Mouse (Mus musculus): Measurements from ENCODE around the gene Gm3336. TPM values are rescaled to one million over a fixed set of nuclear protein-coding genes. Genes with fewer than 3 reads are reported as not detected.

The Gm3336 gene
- polyA plus RNA-seq, 1 experiment from 2014 or later, result not detected

GRCm38 (mm10) chr8:70737705-70738104, 19.4 kb downstream of the Gm3336 start:
- Histone ChIP-seq H3K36me3 (no peaks in the 10 kb centered on the region), H3K27ac (ENCODE audit: poor library complexity, severe bottlenecking) (no peak overlapping the region), H3K4me1 (replicated peaks) (peaks cover 20% of the 10 kb centered on the region), H3K27me3 (replicated peaks) (peaks cover 33% of the 10 kb centered on the region), H3K9ac (no peak overlapping the region), H3K4me3 (no peak overlapping the region), H3K4me2 (no peak overlapping the region), H3K9me3 (replicated peaks) (no peaks in the 10 kb centered on the region)
- no peak for ATAC-seq (ENCODE audit: insufficient number of reproducible peaks, low FRiP score)
- 63% methylated on average over 5 of the region's 5 CpGs for WGBS

DNA sequence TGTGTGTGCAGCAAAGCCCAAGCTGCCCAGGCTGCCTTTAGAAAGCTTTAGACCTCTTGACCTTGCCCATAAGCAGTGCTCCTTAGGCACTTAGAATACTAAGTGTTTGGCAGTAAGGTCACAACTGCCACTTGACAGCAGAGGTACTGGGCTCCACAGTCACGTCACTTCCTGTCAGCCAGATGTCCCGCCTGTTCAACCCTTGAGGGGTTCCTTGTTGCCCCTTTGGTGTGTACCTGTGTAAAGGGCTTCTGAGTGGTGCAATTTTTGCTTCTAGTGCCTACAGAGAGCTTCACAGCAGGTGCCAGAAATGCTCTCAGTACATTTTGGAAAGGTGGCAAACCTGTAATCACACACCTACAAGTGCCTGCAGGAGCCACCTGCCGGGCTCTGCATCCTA, 19.9 kb downstream of the Gm3336 start:
- Histone ChIP-seq H3K4me3 (no peak overlapping the region), H3K4me1 (replicated peaks) (peaks cover 25% of the 10 kb centered on the region), H3K9me3 (replicated peaks) (no peaks in the 10 kb centered on the region), H3K36me3 (no peaks in the 10 kb centered on the region), H3K4me2 (no peak overlapping the region), H3K27me3 (replicated peaks) (peaks cover 37% of the 10 kb centered on the region), H3K9ac (no peak overlapping the region), H3K27ac (ENCODE audit: poor library complexity, severe bottlenecking) (no peak overlapping the region)
- 50% methylated on average over 3 of the region's 3 CpGs for WGBS
- no peak for ATAC-seq (ENCODE audit: insufficient number of reproducible peaks, low FRiP score)

- no peak for ATAC-seq (ENCODE audit: insufficient number of reproducible peaks, low FRiP score)
- WGBS, result 42% methylated on average over 5 of the region's 5 CpGs
- no peaks in the 10 kb centered on the region for H3K9me3 ChIP-seq (replicated peaks)
- no peak overlapping the region for H3K4me2 ChIP-seq
- H3K9ac ChIP-seq, result no peak overlapping the region
- no peaks in the 10 kb centered on the region for H3K36me3 ChIP-seq
- H3K27me3 ChIP-seq (replicated peaks), result peaks cover 68% of the 10 kb centered on the region
- H3K27ac ChIP-seq (ENCODE audit: poor library complexity, severe bottlenecking), result no peak overlapping the region
- H3K4me3 ChIP-seq, result no peak overlapping the region
- peaks cover 33% of the 10 kb centered on the region for H3K4me1 ChIP-seq (replicated peaks)
Observed at GRCm38 (mm10) chr8:70741661-70742060, 23.3 kb downstream of the Gm3336 start.

DNA sequence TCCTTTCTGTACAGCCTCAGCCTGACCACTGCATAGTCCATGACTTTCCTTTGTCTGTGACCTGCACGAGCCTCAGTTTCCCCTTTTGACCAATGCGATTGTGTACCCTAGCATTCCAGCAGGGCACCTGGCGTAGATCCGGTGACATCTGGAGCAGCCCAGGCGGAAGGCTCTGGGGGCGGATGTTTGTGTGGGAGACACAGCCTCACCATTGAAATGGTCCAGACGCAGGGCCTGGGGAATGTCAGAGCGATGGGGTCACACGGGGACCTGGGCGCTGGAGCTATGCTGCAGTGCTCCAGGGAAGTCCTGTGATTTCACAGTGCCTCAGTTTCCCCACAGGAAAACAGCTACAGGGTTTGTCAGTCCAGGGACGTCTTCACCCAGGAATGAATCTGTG, 23.8 kb downstream of the Gm3336 start:
- no peak for ATAC-seq (ENCODE audit: insufficient number of reproducible peaks, low FRiP score)
- Histone ChIP-seq H3K4me1 (replicated peaks) (peaks cover 33% of the 10 kb centered on the region), H3K4me2 (0 out of 2 replicates have a peak overlapping the region, but pooled peaks have one; percentile 0), H3K9ac (no peak overlapping the region), H3K36me3 (no peaks in the 10 kb centered on the region), H3K27me3 (replicated peaks) (peaks cover 69% of the 10 kb centered on the region), H3K9me3 (replicated peaks) (no peaks in the 10 kb centered on the region), H3K27ac (ENCODE audit: poor library complexity, severe bottlenecking) (no peak overlapping the region), H3K4me3 (no peak overlapping the region)
- WGBS, result 28% methylated on average over 11 of the region's 11 CpGs

DNA sequence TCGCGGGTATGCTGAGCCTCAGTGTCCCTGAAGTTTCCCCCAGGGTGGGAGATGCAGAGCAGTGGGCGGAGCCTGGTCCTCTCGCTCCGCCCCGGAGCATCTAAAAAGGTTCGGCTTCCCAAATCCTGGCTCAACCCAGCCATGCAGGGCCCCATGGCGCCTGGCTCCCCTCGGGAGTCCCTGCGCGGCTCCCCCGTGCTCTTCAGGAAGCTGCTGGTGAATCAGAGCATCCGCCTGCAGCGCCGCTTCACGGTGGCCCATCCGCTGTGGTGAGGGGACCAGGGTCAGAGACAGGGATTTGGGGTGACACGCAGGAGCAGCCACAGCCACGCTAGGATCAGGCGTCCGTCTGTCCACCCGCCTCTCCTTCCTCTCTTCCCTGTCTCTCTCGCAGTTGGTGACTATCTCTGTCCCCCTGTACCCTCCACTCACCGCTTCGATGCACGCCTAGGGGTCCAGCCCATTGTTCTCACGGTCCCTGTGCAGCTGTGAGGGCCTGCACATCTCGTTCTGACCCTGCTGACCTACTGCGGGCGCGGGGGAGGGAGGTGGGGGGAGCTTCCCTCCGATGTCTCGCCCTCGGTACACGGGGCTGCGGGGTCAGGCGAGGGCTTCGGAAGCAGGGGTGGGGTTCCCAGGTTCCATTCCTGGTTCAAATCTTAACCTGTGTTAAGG, 24.8 kb downstream of the Gm3336 start:
- Histone ChIP-seq H3K9ac (no peak overlapping the region), H3K36me3 (no peaks in the 10 kb centered on the region), H3K4me1 (replicated peaks) (peaks cover 33% of the 10 kb centered on the region), H3K27ac (ENCODE audit: poor library complexity, severe bottlenecking) (no peak overlapping the region), H3K4me2 (peak overlapping the region; percentile 60), H3K27me3 (replicated peaks) (peaks cover 73% of the 10 kb centered on the region), H3K9me3 (replicated peaks) (no peaks in the 10 kb centered on the region), H3K4me3 (peak overlapping the region; percentile 17)
- no peak for ATAC-seq (ENCODE audit: insufficient number of reproducible peaks, low FRiP score)
- WGBS, result 3% methylated on average over 38 of the region's 38 CpGs

DNA sequence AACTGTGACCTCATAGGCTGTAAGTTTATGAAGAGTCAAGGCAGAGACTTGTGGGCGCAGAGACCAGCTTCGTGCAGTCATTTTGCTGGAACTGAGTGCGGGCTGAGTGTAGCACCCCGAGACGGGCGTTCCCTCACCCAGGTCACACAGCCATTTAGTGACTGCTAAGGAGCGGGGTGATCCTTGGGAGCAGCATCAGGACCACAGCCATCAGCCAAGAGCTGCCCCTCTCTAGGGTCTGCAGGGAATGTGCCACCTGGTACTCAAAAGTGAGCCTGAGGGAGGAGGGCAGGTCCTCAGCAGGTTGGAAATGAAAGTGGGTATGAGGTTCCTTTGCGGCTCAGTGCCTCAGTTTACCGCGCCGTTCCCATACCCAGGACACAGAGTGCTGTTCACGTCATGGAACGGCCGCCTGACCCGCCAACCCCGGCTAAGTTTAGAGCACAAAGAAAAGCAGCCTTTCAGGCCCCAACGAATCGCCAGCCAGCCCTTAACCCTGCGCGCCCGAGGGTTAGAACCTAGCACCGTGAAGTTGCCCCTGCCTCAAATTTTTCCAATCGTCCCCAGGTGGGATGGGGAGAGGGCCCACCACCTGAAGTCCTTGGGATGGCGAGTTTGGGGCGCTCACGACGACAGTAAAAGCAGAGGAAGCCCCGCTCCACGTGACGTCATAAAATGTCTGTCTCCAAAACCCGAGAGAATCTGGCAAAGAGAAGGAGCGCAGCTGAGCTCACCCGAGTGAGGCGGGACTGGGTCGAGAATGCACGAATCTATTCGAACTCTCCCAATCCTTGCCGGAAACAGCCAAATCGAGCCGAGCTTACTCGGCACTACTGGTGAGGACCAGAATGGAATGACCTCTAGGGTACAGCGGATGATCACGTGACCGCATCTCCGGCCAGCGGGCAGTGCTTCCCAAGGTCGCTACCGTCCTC, 25.6 kb downstream of the Gm3336 start:
- no peak overlapping the region for H3K27ac ChIP-seq (ENCODE audit: poor library complexity, severe bottlenecking)
- 5% methylated on average over 48 of the region's 48 CpGs for WGBS
- no peaks in the 10 kb centered on the region for H3K36me3 ChIP-seq
- peaks cover 33% of the 10 kb centered on the region for H3K4me1 ChIP-seq (replicated peaks)
- H3K9me3 ChIP-seq (replicated peaks), result no peaks in the 10 kb centered on the region
- no peak overlapping the region for H3K9ac ChIP-seq
- H3K4me2 ChIP-seq, result peak overlapping the region; percentile 60
- peaks cover 77% of the 10 kb centered on the region for H3K27me3 ChIP-seq (replicated peaks)
- H3K4me3 ChIP-seq, result peak overlapping the region; percentile 35
- ATAC-seq (ENCODE audit: insufficient number of reproducible peaks, low FRiP score), result no peak

- no peak overlapping the region for H3K9ac ChIP-seq
- H3K36me3 ChIP-seq, result no peaks in the 10 kb centered on the region
- H3K27ac ChIP-seq (ENCODE audit: poor library complexity, severe bottlenecking), result no peak overlapping the region
- 47% methylated on average over 11 of the region's 11 CpGs for WGBS
- H3K4me2 ChIP-seq, result no peak overlapping the region
- H3K27me3 ChIP-seq (replicated peaks), result peaks cover 86% of the 10 kb centered on the region
- H3K9me3 ChIP-seq (replicated peaks), result no peaks in the 10 kb centered on the region
- ATAC-seq (ENCODE audit: insufficient number of reproducible peaks, low FRiP score), result no peak
- peaks cover 33% of the 10 kb centered on the region for H3K4me1 ChIP-seq (replicated peaks)
- H3K4me3 ChIP-seq, result no peak overlapping the region
Observed at GRCm38 (mm10) chr8:70744806-70745205, 26.5 kb downstream of the Gm3336 start.

DNA sequence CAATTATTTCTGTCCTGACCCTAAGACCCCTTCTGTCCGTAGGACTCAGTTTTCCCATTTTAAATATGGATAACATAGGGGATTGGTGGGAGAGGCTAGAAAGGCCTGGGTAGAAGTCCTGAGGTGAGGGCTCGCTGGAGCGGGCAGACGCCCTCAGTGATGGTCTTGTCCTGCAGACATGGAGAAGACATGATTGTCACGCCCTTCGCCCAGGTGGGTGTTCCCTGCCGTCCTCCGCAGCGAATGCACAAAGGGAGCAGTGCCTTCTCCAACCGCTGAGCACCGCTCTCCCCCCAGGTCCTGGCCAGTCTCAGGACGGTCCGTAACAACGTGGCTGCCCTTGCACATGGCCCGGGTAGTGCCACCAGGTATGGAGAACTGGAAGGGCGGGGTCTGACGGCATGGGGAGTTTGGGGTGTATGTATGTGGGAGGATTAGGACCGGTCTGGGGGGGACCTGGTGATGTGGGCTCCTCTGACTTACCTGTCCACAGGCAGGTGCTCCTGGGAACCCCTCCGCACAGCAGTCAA, 27.4 kb downstream of the Gm3336 start:
- Histone ChIP-seq H3K9me3 (replicated peaks) (no peaks in the 10 kb centered on the region), H3K36me3 (no peaks in the 10 kb centered on the region), H3K27ac (ENCODE audit: poor library complexity, severe bottlenecking) (no peak overlapping the region), H3K4me1 (replicated peaks) (peaks cover 32% of the 10 kb centered on the region), H3K4me3 (no peak overlapping the region), H3K9ac (no peak overlapping the region), H3K27me3 (replicated peaks) (peaks cover 90% of the 10 kb centered on the region), H3K4me2 (no peak overlapping the region)
- ATAC-seq (ENCODE audit: insufficient number of reproducible peaks, low FRiP score), result no peak
- 49% methylated on average over 19 of the region's 19 CpGs for WGBS

GRCm38 (mm10) chr8:70746676-70747075, 28.3 kb downstream of the Gm3336 start:
- no peak for ATAC-seq (ENCODE audit: insufficient number of reproducible peaks, low FRiP score)

DNA sequence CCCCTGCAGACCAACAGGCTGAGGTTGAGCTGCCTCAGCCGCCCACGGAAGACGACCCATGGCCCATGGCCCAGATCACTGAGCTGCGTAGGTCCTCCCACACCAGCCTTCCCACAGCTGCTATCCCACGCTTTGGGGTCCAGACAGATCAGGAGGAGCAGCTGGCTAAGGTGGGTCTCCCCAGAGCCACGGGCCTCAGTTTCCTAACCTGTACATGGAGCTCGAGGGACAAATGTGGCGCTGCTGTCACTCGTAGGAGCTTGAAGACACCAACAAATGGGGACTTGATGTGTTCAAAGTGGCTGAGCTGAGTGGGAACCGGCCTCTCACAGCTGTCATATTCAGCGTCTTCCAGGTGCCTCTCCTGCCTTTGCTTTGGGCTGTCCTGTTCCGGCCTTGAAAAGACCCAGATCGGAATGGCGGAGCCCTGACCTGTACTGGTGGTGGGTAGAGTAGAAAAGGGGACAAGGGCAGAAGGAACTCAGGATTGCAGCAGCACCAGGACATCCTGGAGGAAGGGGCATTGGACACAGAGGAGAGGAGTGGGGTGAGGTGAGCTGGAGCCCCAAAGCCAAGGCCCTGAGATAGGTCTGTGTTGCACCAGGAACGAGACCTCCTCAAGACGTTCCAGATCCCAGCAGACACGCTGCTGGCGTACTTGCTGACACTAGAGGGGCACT, 29.0 kb downstream of the Gm3336 start:
- H3K27me3 ChIP-seq (replicated peaks), result peaks cover 83% of the 10 kb centered on the region
- no peaks in the 10 kb centered on the region for H3K36me3 ChIP-seq
- H3K4me1 ChIP-seq (replicated peaks), result peaks cover 16% of the 10 kb centered on the region
- ATAC-seq (ENCODE audit: insufficient number of reproducible peaks, low FRiP score), result no peak
- no peak overlapping the region for H3K4me3 ChIP-seq
- H3K9ac ChIP-seq, result no peak overlapping the region
- H3K27ac ChIP-seq (ENCODE audit: poor library complexity, severe bottlenecking), result no peak overlapping the region
- no peaks in the 10 kb centered on the region for H3K9me3 ChIP-seq (replicated peaks)
- H3K4me2 ChIP-seq, result no peak overlapping the region
- 79% methylated on average over 18 of the region's 18 CpGs for WGBS

More at GRCm38 (mm10) chr8:70746676-70747075, 28.3 kb downstream of the Gm3336 start:
- H3K27me3 ChIP-seq (replicated peaks), result peaks cover 90% of the 10 kb centered on the region
- no peak overlapping the region for H3K4me2 ChIP-seq
- no peak overlapping the region for H3K27ac ChIP-seq (ENCODE audit: poor library complexity, severe bottlenecking)
- peaks cover 23% of the 10 kb centered on the region for H3K4me1 ChIP-seq (replicated peaks)
- WGBS, result 52% methylated on average over 9 of the region's 9 CpGs
- no peak overlapping the region for H3K9ac ChIP-seq
- no peaks in the 10 kb centered on the region for H3K9me3 ChIP-seq (replicated peaks)
- no peak overlapping the region for H3K4me3 ChIP-seq
- H3K36me3 ChIP-seq, result no peaks in the 10 kb centered on the region

Measured in heart, embryonic 12.5 days (tissue).